Mouse (Mus musculus): ENCODE measurements around the gene Cenpj.

GRCm38 (mm10) chr14:56552924-56553323 lies 22.3 kb downstream of the Cenpj start:
- TF ChIP-seq CTCF (IDR thresholded peaks at IDR 0.05; ENCODE audit: borderline replicate concordance, control insufficient read depth, extremely low read depth, insufficient read depth, low read length, poor library complexity) (no peak), POLR2A (IDR thresholded peaks at IDR 0.05; ENCODE audit: control insufficient read depth, extremely low read depth, insufficient read depth, low read length, poor library complexity) (no peak)
